Mouse (Mus musculus) lung, postnatal 10 days (tissue): ENCODE results near the gene Axl.
A peak's percentile ranks its signal among the peaks of the same experiment; 100 is the strongest.
"Not testable (repeated sequence)": the region's sequence is repeated elsewhere in the genome, so short reads cannot be mapped to it uniquely, and the experiment has no call there.

Experiments used
- DNase-seq: peaks from one replicate; pipeline ENCODE4 v3.0.0; 2021

Gene Axl

GRCm38 (mm10) chr7:25792966-25793365, 4.5 kb upstream of the Axl start:
- not testable (repeated sequence) for DNase-seq

GRCm38 (mm10) chr7:25790615-25791014, 2.1 kb upstream of the Axl start:
- peak; percentile 59 for DNase-seq

- no peak for DNase-seq
Measured at GRCm38 (mm10) chr7:25789129-25789440, 580 bp upstream of the Axl start.

GRCm38 (mm10) chr7:25787456-25788219, 867 bp downstream of the Axl start:
- DNase-seq = peak; percentile 52

GRCm38 (mm10) chr7:25786974-25787373, 1.5 kb downstream of the Axl start:
- no peak for DNase-seq

- no peak for DNase-seq
Measured at GRCm38 (mm10) chr7:25785752-25786151, 2.8 kb downstream of the Axl start.

- no peak for DNase-seq
Measured at GRCm38 (mm10) chr7:25784808-25785207, 3.7 kb downstream of the Axl start.

GRCm38 (mm10) chr7:25783746-25784145, 4.8 kb downstream of the Axl start:
- no peak for DNase-seq

- DNase-seq = no peak
Measured at GRCm38 (mm10) chr7:25782744-25783143, 5.8 kb downstream of the Axl start.

GRCm38 (mm10) chr7:25781937-25782610, 6.4 kb downstream of the Axl start:
- peak; percentile 73 for DNase-seq

GRCm38 (mm10) chr7:25781321-25781936, 7.1 kb downstream of the Axl start:
- peak; percentile 62 for DNase-seq

GRCm38 (mm10) chr7:25780753-25781152, 7.8 kb downstream of the Axl start:
- no peak for DNase-seq

- no peak for DNase-seq
Measured at GRCm38 (mm10) chr7:25780021-25780420, 8.5 kb downstream of the Axl start.

GRCm38 (mm10) chr7:25768229-25768628, 20.3 kb downstream of the Axl start:
- DNase-seq = no peak

GRCm38 (mm10) chr7:25766108-25766507, 22.4 kb downstream of the Axl start:
- DNase-seq = peak; percentile 23

GRCm38 (mm10) chr7:25764221-25764620, 24.3 kb downstream of the Axl start:
- DNase-seq = peak; percentile 48

GRCm38 (mm10) chr7:25763678-25764077, 24.8 kb downstream of the Axl start:
- peak; percentile 39 for DNase-seq

- DNase-seq = peak; percentile 44
Measured at GRCm38 (mm10) chr7:25761354-25761753, 27.2 kb downstream of the Axl start.

GRCm38 (mm10) chr7:25756011-25756410, 32.5 kb downstream of the Axl start:
- DNase-seq = peak; percentile 96

GRCm38 (mm10) chr7:25755468-25755833, 33.1 kb downstream of the Axl start:
- peak; percentile 78 for DNase-seq

- DNase-seq = peak; percentile 99
Measured at GRCm38 (mm10) chr7:25754738-25755467, 33.6 kb downstream of the Axl start, which contains the start of gene Hnrnpul1. Hnrnpul1 (minus strand) TSS chr7:25754757.

- no peak for DNase-seq
Measured at GRCm38 (mm10) chr7:25754439-25754737, 34.1 kb downstream of the Axl start.

GRCm38 (mm10) chr7:25753643-25754438, 34.7 kb downstream of the Axl start:
- DNase-seq = peak; percentile 65
